ENCODE assay signal across 10 mouse cellular contexts in the genomic region with DNA sequence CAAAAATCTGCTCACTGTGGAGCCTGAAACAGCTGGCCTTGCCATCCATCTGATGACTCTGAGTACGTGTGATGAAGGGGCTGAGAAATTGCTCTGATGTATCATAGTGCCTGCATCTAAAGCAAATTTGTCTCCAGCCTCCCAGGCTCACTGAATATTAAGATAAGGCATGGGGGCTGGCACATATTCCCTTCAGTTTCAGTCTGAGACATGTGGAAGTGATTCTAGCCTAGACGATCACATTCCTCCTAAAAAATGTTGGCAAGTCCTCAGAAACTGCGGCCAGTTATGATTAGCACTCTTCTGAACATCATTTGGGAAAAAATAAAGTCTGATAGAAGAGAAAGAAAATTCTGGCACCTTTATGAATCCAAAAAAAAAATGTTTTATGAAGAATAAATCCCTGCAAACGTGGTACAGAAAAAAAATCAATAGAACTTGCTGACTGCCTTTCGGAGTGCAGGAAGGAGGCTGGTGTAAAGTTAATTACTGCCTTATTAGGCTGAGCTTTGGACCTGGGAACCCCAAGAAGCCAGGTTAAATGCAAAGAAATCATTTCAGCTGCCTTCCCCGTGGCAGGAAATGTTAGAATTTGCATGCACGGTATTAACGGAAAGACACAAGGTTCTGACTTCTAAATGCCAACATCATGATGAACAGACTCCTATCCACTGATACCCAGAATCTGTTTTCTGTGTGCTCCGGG.
A peak's percentile ranks its signal among the peaks of the same experiment; 100 is the strongest.
DNase-seq lines count a peak whose midpoint lies in the region; ATAC-seq and TF ChIP-seq lines count a peak whose summit lies in the region.
"Had no signal": no experiment of that assay in that cellular context is flagged by ENCODE, and none has a peak within 500 bp of the region (broad histone marks: within the 10 kb centered on the region; RNA-seq: fewer than 3 reads in every experiment).

No protein-coding gene starts in this region.

- intact Hi-C loops in gastrocnemius, adult 2 months (cut with DNase I) = no loop called here

- no peak for ATAC-seq in erythroblast, adult 5-6 weeks (replicated peaks; ENCODE audit: low FRiP score, poor library complexity, severe bottlenecking)
- ATAC-seq: liver, embryonic 12.5 days had no signal

- H3K27ac ChIP-seq in gastrocnemius, adult 2 months = no peak overlapping the region
- H3K27ac ChIP-seq: liver, embryonic 12.5 days had no signal

- no peak overlapping the region for H3K4me3 ChIP-seq in gastrocnemius, adult 2 months
- H3K4me3 ChIP-seq: liver, embryonic 12.5 days had no signal

- TF ChIP-seq CTCF in gastrocnemius, adult 2 months (IDR thresholded peaks at IDR 0.05) = no peak

- DNase-seq in heart, postnatal 4 days = peak; percentile 19
- DNase-seq in heart, adult 8-10 months (ENCODE audit: low spot score) = no peak
- DNase-seq in embryo, embryonic 10.5 days (ENCODE audit: low spot score) = peak; percentile 31
- DNase-seq in gastrocnemius, adult 2 months = peak; percentile 24
- peak; percentile 31 for DNase-seq in lung, postnatal 10 days
- no peak for DNase-seq in kidney, postnatal 4 days
- no peak for DNase-seq in kidney, adult 8-10 months
- DNase-seq: cerebellum, adult 9-10 months had no signal

Comparison
In these comparisons a context has a peak if more than half of its experiments do, and no peak if none do; other contexts are left out.
1. DNase-seq: peak in heart, postnatal 4 days (single experiment), embryo, embryonic 10.5 days (single experiment), gastrocnemius, adult 2 months (single experiment) and lung, postnatal 10 days (single experiment); none in heart, adult 8-10 months (single experiment), kidney, postnatal 4 days (0 of 2) and kidney, adult 8-10 months (0 of 2).